8 mouse cellular contexts compared by ENCODE assay signal in the genomic region with DNA sequence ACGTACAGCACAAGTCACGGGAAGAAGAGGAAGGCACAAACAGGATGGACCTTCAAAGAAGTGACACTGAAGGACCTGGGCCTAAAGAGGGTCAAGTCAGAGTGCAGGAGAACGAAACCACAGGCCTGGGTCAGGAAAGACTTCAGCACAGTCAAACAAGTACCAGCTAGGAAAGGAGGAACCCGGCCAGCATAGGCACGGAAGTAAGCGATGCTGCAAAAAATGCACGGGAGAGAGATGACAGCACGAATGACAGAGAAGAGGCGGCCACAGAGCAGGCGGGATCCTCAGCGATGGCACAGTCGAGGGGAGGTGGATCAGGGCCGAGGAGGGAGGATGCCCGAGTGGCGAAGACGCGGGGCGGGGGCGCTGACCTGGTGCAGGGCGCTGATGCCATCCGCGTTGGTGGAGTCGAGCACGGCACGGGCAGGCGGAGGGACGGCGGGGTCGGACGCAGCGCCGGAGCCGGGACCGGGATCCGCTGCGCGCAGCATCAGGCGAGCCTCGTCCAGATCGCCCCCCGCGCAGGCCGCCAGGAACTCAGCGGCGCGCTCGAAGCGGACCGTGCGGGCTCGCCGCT. TPM values are rescaled to one million over a fixed set of nuclear protein-coding genes. Genes with fewer than 3 reads are reported as not detected.
A peak's percentile ranks its signal among the peaks of the same experiment; 100 is the strongest.
DNase-seq lines count a peak whose midpoint lies in the region; ATAC-seq and TF ChIP-seq lines count a peak whose summit lies in the region.

No protein-coding gene starts in this region.

- peak overlapping the region; percentile 94 for H3K4me2 ChIP-seq in heart, embryonic 13.5 days
- H3K4me2 ChIP-seq in kidney, postnatal 0 days (ENCODE audit: low read length): peak overlapping the region; percentile 63
- H3K4me2 ChIP-seq in liver, embryonic 16.5 days (ENCODE audit: low read depth, low read length): peak overlapping the region; percentile 92
- H3K4me2 ChIP-seq in neural tube, embryonic 11.5 days (ENCODE audit: low read depth): peak overlapping the region; percentile 65

- peak; percentile 52 for DNase-seq in urinary bladder, adult 2 months (ENCODE audit: low spot score)
- DNase-seq in urinary bladder, postnatal 10 days (ENCODE audit: low spot score): no peak
- DNase-seq in cerebellum, postnatal 4 days (ENCODE audit: low spot score in 2 of 2): peak; percentile 36 to 62
- DNase-seq in kidney, postnatal 0 days (ENCODE audit: low spot score): peak; percentile 51
- DNase-seq in neural tube, embryonic 11.5 days (ENCODE audit: low spot score): peak; percentile 33
- DNase-seq in testis, postnatal 14 days (ENCODE audit: low spot score): peak; percentile 52

- peaks cover 60% of the 10 kb centered on the region for H3K4me1 ChIP-seq in heart, embryonic 13.5 days
- peaks cover 10% of the 10 kb centered on the region; the same call in 1 of the 2 replicates for H3K4me1 ChIP-seq in kidney, postnatal 0 days (replicated peaks; ENCODE audit: insufficient read depth, low read length)
- peaks cover 37% of the 10 kb centered on the region for H3K4me1 ChIP-seq in liver, embryonic 16.5 days (ENCODE audit: control insufficient read depth, low read depth, low read length)
- H3K4me1 ChIP-seq in neural tube, embryonic 11.5 days (ENCODE audit: control insufficient read depth, insufficient read depth, low read length): peaks cover 28% of the 10 kb centered on the region

- H3K9ac ChIP-seq in heart, embryonic 13.5 days: peak overlapping the region; percentile 98
- H3K9ac ChIP-seq in kidney, postnatal 0 days (ENCODE audit: low read depth, low read length): peak overlapping the region; percentile 94
- H3K9ac ChIP-seq in liver, embryonic 16.5 days (ENCODE audit: low read depth, low read length): peak overlapping the region; percentile 94
- peak overlapping the region; percentile 92 for H3K9ac ChIP-seq in neural tube, embryonic 11.5 days (ENCODE audit: low read length)

- TF ChIP-seq CTCF in kidney, postnatal 0 days (IDR thresholded peaks at IDR 0.05; ENCODE audit: low read depth): no peak

- H3K9me3 ChIP-seq in heart, embryonic 13.5 days: no peaks in the 10 kb centered on the region
- no peaks in the 10 kb centered on the region for H3K9me3 ChIP-seq in kidney, postnatal 0 days (replicated peaks; ENCODE audit: low read length)
- no peaks in the 10 kb centered on the region for H3K9me3 ChIP-seq in liver, embryonic 16.5 days (replicated peaks; ENCODE audit: control insufficient read depth, low read length)
- no peaks in the 10 kb centered on the region for H3K9me3 ChIP-seq in neural tube, embryonic 11.5 days (ENCODE audit: control insufficient read depth, low read length)

- H3K4me3 ChIP-seq in heart, embryonic 13.5 days: peak overlapping the region; percentile 90
- peak overlapping the region; percentile 93 for H3K4me3 ChIP-seq in kidney, postnatal 0 days (replicated peaks; ENCODE audit: low read depth, low read length)
- peak overlapping the region; percentile 89 for H3K4me3 ChIP-seq in liver, embryonic 16.5 days (ENCODE audit: low read depth, low read length)
- H3K4me3 ChIP-seq in neural tube, embryonic 11.5 days (ENCODE audit: low read depth, low read length): peak overlapping the region; percentile 94

- H3K36me3 ChIP-seq in heart, embryonic 13.5 days: peaks cover 22% of the 10 kb centered on the region
- peaks cover 6% of the 10 kb centered on the region; the same call in 1 of the 2 replicates for H3K36me3 ChIP-seq in kidney, postnatal 0 days (ENCODE audit: insufficient read depth, low read length)
- H3K36me3 ChIP-seq in liver, embryonic 16.5 days (ENCODE audit: control insufficient read depth, insufficient read depth): peaks cover 4% of the 10 kb centered on the region
- 0 out of 2 replicates have a peak, but pooled peaks cover 3% of the 10 kb centered on the region for H3K36me3 ChIP-seq in neural tube, embryonic 11.5 days (ENCODE audit: control insufficient read depth, insufficient read depth, low read length)

- peak; percentile 19 for ATAC-seq in heart, embryonic 13.5 days (ENCODE audit: extremely low read depth, insufficient number of reproducible peaks, low FRiP score, low TSS enrichment)
- ATAC-seq in kidney, postnatal 0 days (replicated peaks; ENCODE audit: low FRiP score, low read depth): peak; percentile 42
- peak; percentile 47 for ATAC-seq in liver, embryonic 16.5 days (ENCODE audit: low read depth)
- ATAC-seq in neural tube, embryonic 11.5 days (ENCODE audit: insufficient read depth, low FRiP score, low TSS enrichment): peak; percentile 35

- under 1% methylated on average over 46 of the region's 52 CpGs for WGBS in heart, embryonic 13.5 days
- under 1% methylated on average over 24 of the region's 52 CpGs for WGBS in kidney, postnatal 0 days
- WGBS in liver, embryonic 16.5 days (ENCODE audit: insufficient replicate concordance): under 1% methylated on average over 49 of the region's 52 CpGs
- under 1% methylated on average over 37 of the region's 52 CpGs for WGBS in neural tube, embryonic 11.5 days

- no peaks in the 10 kb centered on the region for H3K27me3 ChIP-seq in heart, embryonic 13.5 days (replicated peaks)
- H3K27me3 ChIP-seq in kidney, postnatal 0 days (ENCODE audit: insufficient read depth, low read length): no peaks in the 10 kb centered on the region
- H3K27me3 ChIP-seq in liver, embryonic 16.5 days (ENCODE audit: control insufficient read depth, insufficient read depth, low read depth, low read length): no peaks in the 10 kb centered on the region
- no peaks in the 10 kb centered on the region for H3K27me3 ChIP-seq in neural tube, embryonic 11.5 days (ENCODE audit: control insufficient read depth, insufficient read depth, low read length)

- peak overlapping the region; percentile 85 for H3K27ac ChIP-seq in heart, embryonic 13.5 days (replicated peaks)
- peak overlapping the region; percentile 89 for H3K27ac ChIP-seq in kidney, postnatal 0 days
- peak overlapping the region; percentile 86 for H3K27ac ChIP-seq in liver, embryonic 16.5 days (ENCODE audit: low read length)
- peak overlapping the region; percentile 79 for H3K27ac ChIP-seq in neural tube, embryonic 11.5 days (ENCODE audit: low read depth, low read length)

RNA-seq across cellular contexts. Expression of a gene that starts 0.5 kb away (rescaled TPM):
- polyA plus RNA-seq in urinary bladder, adult 2 months (2012; rRNA removed): 72.0 and 159 TPM in 2 replicates
- 29.2 and 33.9 TPM in 2 replicates for polyA plus RNA-seq in heart, embryonic 13.5 days (2015; fragmentation: Nextera tagmentation; extraction: Ambion mirVana)
- polyA plus RNA-seq in kidney, postnatal 0 days (2015; fragmentation: Nextera tagmentation; extraction: Ambion mirVana): 31.3 and 33.8 TPM in 2 replicates
- polyA plus RNA-seq in liver, embryonic 16.5 days (2015; fragmentation: Nextera tagmentation; extraction: Ambion mirVana): 6.9 and 8.0 TPM in 2 replicates
- polyA plus RNA-seq in neural tube, embryonic 11.5 days (2014; fragmentation: Nextera tagmentation; extraction: Ambion mirVana): 41.1 and 43.3 TPM in 2 replicates

RNA-seq across cellular contexts. Expression of a gene that starts 15.2 kb away (rescaled TPM):
- polyA plus RNA-seq in urinary bladder, adult 2 months (2012; rRNA removed): 7.5 and 8.8 TPM in 2 replicates
- 610 and 755 TPM in 2 replicates for polyA plus RNA-seq in heart, embryonic 13.5 days (2015; fragmentation: Nextera tagmentation; extraction: Ambion mirVana)
- polyA plus RNA-seq in kidney, postnatal 0 days (2015; fragmentation: Nextera tagmentation; extraction: Ambion mirVana): 10.8 and 15.2 TPM in 2 replicates
- 9.3 and 15.2 TPM in 2 replicates for polyA plus RNA-seq in liver, embryonic 16.5 days (2015; fragmentation: Nextera tagmentation; extraction: Ambion mirVana)
- 72.7 and 93.7 TPM in 2 replicates for polyA plus RNA-seq in neural tube, embryonic 11.5 days (2014; fragmentation: Nextera tagmentation; extraction: Ambion mirVana)

RNA-seq across cellular contexts. Expression of a gene that starts 23.0 kb away (rescaled TPM):
- 5.1 and 5.5 TPM in 2 replicates for polyA plus RNA-seq in urinary bladder, adult 2 months (2012; rRNA removed)
- polyA plus RNA-seq in heart, embryonic 13.5 days (2015; fragmentation: Nextera tagmentation; extraction: Ambion mirVana): 2,083 and 2,324 TPM in 2 replicates
- polyA plus RNA-seq in kidney, postnatal 0 days (2015; fragmentation: Nextera tagmentation; extraction: Ambion mirVana): 5.6 and 6.3 TPM in 2 replicates
- polyA plus RNA-seq in liver, embryonic 16.5 days (2015; fragmentation: Nextera tagmentation; extraction: Ambion mirVana): 0.32 and 0.40 TPM in 2 replicates
- polyA plus RNA-seq in neural tube, embryonic 11.5 days (2014; fragmentation: Nextera tagmentation; extraction: Ambion mirVana): 2.1 and 3.5 TPM in 2 replicates

RNA-seq across cellular contexts. Expression of a gene that starts 31.3 kb away (rescaled TPM):
- polyA plus RNA-seq in urinary bladder, adult 2 months (2012; rRNA removed): 3.5 and 4.0 TPM in 2 replicates
- 0.59 and 0.95 TPM in 2 replicates for polyA plus RNA-seq in heart, embryonic 13.5 days (2015; fragmentation: Nextera tagmentation; extraction: Ambion mirVana)
- 2.0 and 2.5 TPM in 2 replicates for polyA plus RNA-seq in kidney, postnatal 0 days (2015; fragmentation: Nextera tagmentation; extraction: Ambion mirVana)
- polyA plus RNA-seq in liver, embryonic 16.5 days (2015; fragmentation: Nextera tagmentation; extraction: Ambion mirVana): 0.16 and 0.19 TPM in 2 replicates
- polyA plus RNA-seq in neural tube, embryonic 11.5 days (2014; fragmentation: Nextera tagmentation; extraction: Ambion mirVana): 0.93 and 0.95 TPM in 2 replicates

RNA-seq across cellular contexts. Expression of a gene that starts 40.5 kb away (rescaled TPM):
- 19.2 and 21.2 TPM in 2 replicates for polyA plus RNA-seq in urinary bladder, adult 2 months (2012; rRNA removed)
- 3.3 and 4.2 TPM in 2 replicates for polyA plus RNA-seq in heart, embryonic 13.5 days (2015; fragmentation: Nextera tagmentation; extraction: Ambion mirVana)
- polyA plus RNA-seq in kidney, postnatal 0 days (2015; fragmentation: Nextera tagmentation; extraction: Ambion mirVana): 5.8 and 12.8 TPM in 2 replicates
- polyA plus RNA-seq in liver, embryonic 16.5 days (2015; fragmentation: Nextera tagmentation; extraction: Ambion mirVana): 1.1 and 2.6 TPM in 2 replicates
- 4.6 and 4.7 TPM in 2 replicates for polyA plus RNA-seq in neural tube, embryonic 11.5 days (2014; fragmentation: Nextera tagmentation; extraction: Ambion mirVana)

Comparison
In these comparisons a context has a peak if more than half of its experiments do, and no peak if none do; other contexts are left out.
1. RNA of a gene that starts 23.0 kb away (polyA plus RNA-seq): 2,083 to 2,324 TPM in heart, embryonic 13.5 days; 5.6 to 6.3 TPM in kidney, postnatal 0 days, 5.1 to 5.5 TPM in urinary bladder, adult 2 months, 2.1 to 3.5 TPM in neural tube, embryonic 11.5 days and 0.32 to 0.40 TPM in liver, embryonic 16.5 days; every median in the first group is over 100 times any median in the second.
2. Peak in every context shown above with its lines, with median percentiles within 50 percentile points of each other: ATAC-seq, H3K27ac ChIP-seq, H3K4me2 ChIP-seq, H3K4me3 ChIP-seq and H3K9ac ChIP-seq.